Mouse (Mus musculus): ENCODE results near the gene Nfic. TPM values are rescaled to one million over a fixed set of nuclear protein-coding genes. Genes with fewer than 3 reads are reported as not detected.
"Not testable (repeated sequence)": the region's sequence is repeated elsewhere in the genome, so short reads cannot be mapped to it uniquely, and the experiment has no call there.

Gene Nfic
- polyA plus RNA-seq, 1 experiment from 2014 or later: 29.2 TPM

DNA sequence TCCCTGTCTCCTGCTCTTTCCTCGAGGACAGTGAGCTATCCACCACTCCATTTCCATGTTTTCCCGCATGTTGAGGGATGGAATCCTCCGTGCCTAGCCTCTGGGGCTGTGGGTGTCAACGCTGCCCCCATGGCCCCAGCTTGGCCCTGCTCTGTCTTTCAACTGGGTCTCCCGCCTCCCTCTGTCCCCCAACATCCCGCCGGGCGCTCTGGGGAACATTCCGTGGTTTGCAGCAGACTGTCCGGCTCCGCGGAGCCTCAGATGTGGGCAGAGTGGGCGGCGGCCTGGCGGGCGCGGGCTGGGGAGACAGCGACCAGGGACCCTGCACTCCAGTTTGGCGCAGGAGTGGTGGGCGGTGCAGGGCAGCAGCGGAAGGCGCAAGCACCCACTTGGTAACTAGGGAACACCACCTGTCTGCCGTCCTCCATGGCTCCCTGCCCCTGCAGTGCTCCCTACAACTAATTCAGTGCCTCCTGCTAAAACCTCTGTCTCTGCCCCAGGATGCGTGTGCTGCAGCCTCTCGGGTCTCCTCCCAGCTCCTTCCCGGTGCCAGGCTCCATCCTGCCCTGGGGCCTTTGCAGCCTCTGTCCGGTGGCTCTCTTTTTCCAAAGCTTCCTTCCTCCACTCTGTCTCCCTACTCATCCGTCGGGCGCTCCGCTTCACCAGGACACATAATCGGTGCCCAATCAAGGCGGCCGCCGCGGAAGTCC, 3.0 kb downstream of the Nfic start:
- no peak overlapping the region; the same call in 1 of the 2 replicates for H3K9ac ChIP-seq (ENCODE audit: low read depth, low read length)
- WGBS: 9% methylated on average over 36 of the region's 36 CpGs
- H3K4me2 ChIP-seq (replicated peaks; ENCODE audit: low read depth): no peak overlapping the region
- H3K4me1 ChIP-seq (replicated peaks; ENCODE audit: control insufficient read depth, insufficient read depth, low read length): no peaks in the 10 kb centered on the region
- H3K36me3 ChIP-seq (ENCODE audit: control insufficient read depth, insufficient read depth): no peaks in the 10 kb centered on the region; the same call in 1 of the 2 replicates
- no peak overlapping the region for H3K27ac ChIP-seq (ENCODE audit: low read depth, low read length)
- H3K27me3 ChIP-seq (replicated peaks; ENCODE audit: control insufficient read depth, insufficient read depth, low read length): peaks cover 68% of the 10 kb centered on the region
- H3K9me3 ChIP-seq (ENCODE audit: control insufficient read depth): no peaks in the 10 kb centered on the region
- no peak for ATAC-seq
- H3K4me3 ChIP-seq (ENCODE audit: low read depth, low read length): no peak overlapping the region
- TF ChIP-seq CTCF (IDR thresholded peaks at IDR 0.05; ENCODE audit: low read depth): no peak

DNA sequence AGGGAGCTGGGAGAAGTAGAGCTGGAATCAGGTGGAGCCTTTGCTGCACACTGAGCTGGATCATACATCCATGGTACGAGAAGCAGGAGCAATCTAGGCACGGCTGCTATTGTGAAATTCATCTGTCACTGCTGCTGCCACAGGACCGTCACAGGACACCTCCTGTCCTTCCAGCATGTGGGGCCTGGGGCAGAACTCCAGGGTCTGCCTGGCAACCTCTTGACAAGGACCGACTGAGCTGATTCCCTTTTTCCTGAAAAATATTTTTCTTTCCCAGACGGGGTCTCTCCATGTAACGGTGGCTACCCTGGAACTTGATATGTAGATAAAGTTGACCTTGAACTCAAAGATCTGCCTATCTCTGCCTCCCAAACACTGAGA, 4.1 kb downstream of the Nfic start:
- Histone ChIP-seq H3K27me3 (replicated peaks; ENCODE audit: control insufficient read depth, insufficient read depth, low read length) (peaks cover 59% of the 10 kb centered on the region), H3K9me3 (ENCODE audit: control insufficient read depth) (no peaks in the 10 kb centered on the region), H3K9ac (ENCODE audit: low read depth, low read length) (no peak overlapping the region), H3K4me3 (ENCODE audit: low read depth, low read length) (no peak overlapping the region), H3K36me3 (ENCODE audit: control insufficient read depth, insufficient read depth) (no peaks in the 10 kb centered on the region; the same call in 1 of the 2 replicates), H3K27ac (ENCODE audit: low read depth, low read length) (no peak overlapping the region), H3K4me1 (replicated peaks; ENCODE audit: control insufficient read depth, insufficient read depth, low read length) (no peaks in the 10 kb centered on the region), H3K4me2 (replicated peaks; ENCODE audit: low read depth) (no peak overlapping the region)
- no peak for TF ChIP-seq CTCF (IDR thresholded peaks at IDR 0.05; ENCODE audit: low read depth)
- WGBS: 50% methylated on average over 6 of the region's 6 CpGs
- ATAC-seq: no peak

DNA sequence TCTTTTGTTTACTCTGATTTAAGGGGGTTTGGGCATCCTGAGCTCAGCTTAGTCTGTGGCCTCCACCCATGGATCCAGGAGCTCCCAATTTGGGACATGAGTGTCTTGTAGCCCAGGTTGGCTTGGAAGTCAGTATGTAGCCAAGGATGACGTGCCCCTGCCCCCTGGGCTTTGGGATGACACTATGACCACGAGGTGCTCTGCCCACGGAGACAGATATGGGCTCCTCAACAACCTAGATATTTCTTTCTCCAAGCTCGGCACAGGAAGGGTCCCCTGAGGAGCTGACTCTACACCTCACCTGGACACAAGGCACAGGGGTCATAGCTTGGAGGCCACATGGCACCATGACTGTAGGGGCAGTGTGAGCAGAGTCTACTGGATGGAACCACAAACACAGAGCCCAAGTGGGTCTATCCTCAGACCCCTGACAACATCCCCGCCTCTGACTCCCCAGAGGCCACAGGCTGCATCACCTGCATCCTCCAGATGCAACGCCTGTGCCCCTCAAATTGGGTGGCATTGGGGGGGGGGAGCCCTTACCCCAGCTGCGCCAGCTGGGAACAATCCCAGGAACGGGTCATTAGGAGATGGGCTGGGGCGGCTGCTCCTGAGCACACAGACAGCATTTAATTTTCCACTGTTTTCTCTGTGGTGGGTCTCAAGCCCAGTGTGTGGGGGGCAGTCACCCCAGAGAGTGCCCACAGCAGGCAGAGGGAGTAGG, 4.6 kb downstream of the Nfic start:
- Histone ChIP-seq H3K9me3 (ENCODE audit: control insufficient read depth) (no peaks in the 10 kb centered on the region), H3K36me3 (ENCODE audit: control insufficient read depth, insufficient read depth) (no peaks in the 10 kb centered on the region; the same call in 1 of the 2 replicates), H3K27ac (ENCODE audit: low read depth, low read length) (no peak overlapping the region), H3K9ac (ENCODE audit: low read depth, low read length) (no peak overlapping the region), H3K4me2 (replicated peaks; ENCODE audit: low read depth) (no peak overlapping the region), H3K4me1 (replicated peaks; ENCODE audit: control insufficient read depth, insufficient read depth, low read length) (no peaks in the 10 kb centered on the region), H3K27me3 (replicated peaks; ENCODE audit: control insufficient read depth, insufficient read depth, low read length) (peaks cover 53% of the 10 kb centered on the region), H3K4me3 (ENCODE audit: low read depth, low read length) (no peak overlapping the region)
- WGBS: 57% methylated on average over 9 of the region's 9 CpGs
- no peak for TF ChIP-seq CTCF (IDR thresholded peaks at IDR 0.05; ENCODE audit: low read depth)
- no peak; the same call in 1 of the 2 replicates for ATAC-seq

DNA sequence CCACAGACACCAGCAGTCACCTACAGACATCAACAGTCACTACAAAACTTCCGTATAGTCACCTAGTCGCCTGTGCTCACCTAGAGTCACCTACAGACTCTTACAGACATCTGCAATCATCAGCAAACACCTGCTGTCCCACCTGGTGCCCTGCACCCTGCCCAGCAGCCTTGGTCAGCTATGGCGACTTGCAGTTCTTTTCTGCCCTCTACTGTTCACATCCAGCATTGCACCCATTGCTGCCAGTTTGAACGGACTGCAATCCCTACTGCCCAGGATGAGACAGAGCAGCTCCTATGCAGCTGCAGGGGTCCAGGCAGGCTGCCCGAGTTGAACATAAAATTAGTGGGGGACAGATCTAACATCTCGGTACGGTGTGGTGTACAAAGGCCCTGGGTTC, 5.3 kb downstream of the Nfic start:
- no peak overlapping the region for H3K27ac ChIP-seq (ENCODE audit: low read depth, low read length)
- no peaks in the 10 kb centered on the region; the same call in 1 of the 2 replicates for H3K36me3 ChIP-seq (ENCODE audit: control insufficient read depth, insufficient read depth)
- no peak overlapping the region for H3K4me3 ChIP-seq (ENCODE audit: low read depth, low read length)
- H3K9me3 ChIP-seq (ENCODE audit: control insufficient read depth): no peaks in the 10 kb centered on the region
- H3K4me1 ChIP-seq (replicated peaks; ENCODE audit: control insufficient read depth, insufficient read depth, low read length): no peaks in the 10 kb centered on the region
- peak; percentile 98 for TF ChIP-seq CTCF (IDR thresholded peaks at IDR 0.05; ENCODE audit: low read depth)
- no peak overlapping the region for H3K9ac ChIP-seq (ENCODE audit: low read depth, low read length)
- no peak overlapping the region for H3K4me2 ChIP-seq (replicated peaks; ENCODE audit: low read depth)
- WGBS: 0% methylated on average over 7 of the region's 7 CpGs
- H3K27me3 ChIP-seq (replicated peaks; ENCODE audit: control insufficient read depth, insufficient read depth, low read length): peaks cover 47% of the 10 kb centered on the region
- peak; percentile 89 for ATAC-seq

DNA sequence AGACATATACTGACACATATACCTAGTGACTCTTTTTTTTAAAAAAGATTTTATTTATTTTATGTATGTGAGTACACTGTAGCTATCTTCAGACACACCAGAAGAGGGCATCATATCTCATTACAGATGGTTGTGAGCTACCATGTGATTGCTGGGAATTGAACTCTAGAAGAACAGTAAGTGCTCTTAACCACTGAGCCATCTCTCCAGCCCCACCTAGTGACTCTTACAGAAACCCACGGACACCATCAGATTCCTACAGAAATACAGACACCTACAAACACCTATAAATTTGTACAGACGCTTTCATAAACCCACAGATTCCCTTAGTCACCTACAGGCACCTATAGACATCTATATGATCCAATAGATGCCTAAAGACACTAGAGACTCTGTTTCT, 9.9 kb downstream of the Nfic start:
- H3K4me3 ChIP-seq (ENCODE audit: low read depth, low read length); ATAC-seq; H3K4me1 ChIP-seq (replicated peaks; ENCODE audit: control insufficient read depth, insufficient read depth, low read length); H3K9ac ChIP-seq (ENCODE audit: low read depth, low read length); H3K4me2 ChIP-seq (replicated peaks; ENCODE audit: low read depth); H3K9me3 ChIP-seq (ENCODE audit: control insufficient read depth); H3K27me3 ChIP-seq (replicated peaks; ENCODE audit: control insufficient read depth, insufficient read depth, low read length); H3K27ac ChIP-seq (ENCODE audit: low read depth, low read length); H3K36me3 ChIP-seq (ENCODE audit: control insufficient read depth, insufficient read depth): not testable (repeated sequence)
- WGBS: 25% methylated on average over 2 of the region's 2 CpGs
- peak; percentile 44 for TF ChIP-seq CTCF (IDR thresholded peaks at IDR 0.05; ENCODE audit: low read depth)

- no peak overlapping the region for H3K9ac ChIP-seq (ENCODE audit: low read depth, low read length)
- no peaks in the 10 kb centered on the region for H3K36me3 ChIP-seq (ENCODE audit: control insufficient read depth, insufficient read depth)
- H3K9me3 ChIP-seq (ENCODE audit: control insufficient read depth): no peaks in the 10 kb centered on the region
- H3K4me3 ChIP-seq (ENCODE audit: low read depth, low read length): no peak overlapping the region
- H3K27me3 ChIP-seq (replicated peaks; ENCODE audit: control insufficient read depth, insufficient read depth, low read length): no peaks in the 10 kb centered on the region
- peak; percentile 62 for TF ChIP-seq CTCF (IDR thresholded peaks at IDR 0.05; ENCODE audit: low read depth)
- no peak overlapping the region for H3K4me2 ChIP-seq (replicated peaks; ENCODE audit: low read depth)
- H3K4me1 ChIP-seq (replicated peaks; ENCODE audit: control insufficient read depth, insufficient read depth, low read length): no peaks in the 10 kb centered on the region
- no peak overlapping the region for H3K27ac ChIP-seq (ENCODE audit: low read depth, low read length)
- no peak for ATAC-seq
These were observed 14.4 kb downstream of the Nfic start for GRCm38 (mm10) chr10:81441019-81441418.
